Mouse (Mus musculus): ENCODE measurements at regions not wholly inside any gene's neighbourhood (a gene's known extent, or its start where the extent isn't known, plus 50 kb on each side); places are given as distances from the start of the nearest gene placed in this dataset.
A peak's percentile ranks its signal among the peaks of the same experiment; 100 is the strongest.

DNA sequence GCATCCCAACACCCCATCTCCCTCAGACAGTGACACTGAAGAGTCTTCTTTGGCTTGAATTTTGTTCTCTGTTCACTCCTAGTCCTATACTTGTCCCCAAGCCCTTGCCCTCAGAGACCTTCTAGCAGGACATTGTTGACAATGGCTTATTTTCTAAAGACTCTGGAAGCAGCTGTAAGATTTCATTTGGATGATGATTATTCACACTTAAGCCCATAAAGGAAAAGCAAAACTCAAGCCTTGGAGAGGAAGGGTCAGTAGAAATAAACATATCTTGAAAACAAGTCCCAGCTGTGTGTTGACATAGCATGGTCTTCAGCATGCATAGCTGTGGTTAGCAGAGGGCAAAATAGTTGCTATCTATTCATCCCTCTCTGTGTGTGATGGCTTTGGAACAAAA, 59.9 kb upstream of the Cdh11 start:
- Histone ChIP-seq H3K9me3 (no peaks in the 10 kb centered on the region), H3K4me1 (no peaks in the 10 kb centered on the region), H3K9ac (no peak overlapping the region), H3K27ac (no peak overlapping the region), H3K27me3 (no peaks in the 10 kb centered on the region), H3K4me2 (no peak overlapping the region), H3K36me3 (no peaks in the 10 kb centered on the region), H3K4me3 (no peak overlapping the region)
- no peak for ATAC-seq (ENCODE audit: insufficient number of reproducible peaks, insufficient read depth, low FRiP score, low TSS enrichment, low read depth)

DNA sequence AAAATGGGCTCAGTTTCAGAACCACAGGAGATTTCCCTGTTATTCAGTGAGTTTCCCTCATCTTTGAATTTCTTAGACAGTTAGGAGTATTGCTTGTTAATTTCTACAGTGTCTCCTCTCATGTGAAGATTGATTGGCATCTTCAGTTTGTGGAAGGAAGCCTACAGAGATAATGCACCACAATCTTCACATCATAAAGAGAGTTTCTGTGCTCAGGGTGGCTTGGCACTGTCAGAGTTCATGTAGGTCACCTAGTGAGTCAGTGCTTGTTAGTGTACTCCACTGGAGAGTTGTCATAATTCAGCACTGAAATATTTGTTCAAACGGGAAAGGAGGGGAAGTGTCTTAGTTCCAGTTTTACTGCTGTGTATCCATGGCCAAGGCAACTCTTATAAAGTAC, 74.6 kb upstream of the Cdh11 start:
- Histone ChIP-seq H3K4me2 (no peak overlapping the region), H3K36me3 (no peaks in the 10 kb centered on the region), H3K9me3 (no peaks in the 10 kb centered on the region), H3K27me3 (no peaks in the 10 kb centered on the region), H3K27ac (no peak overlapping the region), H3K4me1 (peaks cover 6% of the 10 kb centered on the region; the same call in 1 of the 2 replicates), H3K9ac (no peak overlapping the region), H3K4me3 (no peak overlapping the region)
- 83% methylated on average over 1 of the region's 1 CpGs for WGBS
- ATAC-seq (ENCODE audit: insufficient number of reproducible peaks, insufficient read depth, low FRiP score, low TSS enrichment, low read depth) = no peak

DNA sequence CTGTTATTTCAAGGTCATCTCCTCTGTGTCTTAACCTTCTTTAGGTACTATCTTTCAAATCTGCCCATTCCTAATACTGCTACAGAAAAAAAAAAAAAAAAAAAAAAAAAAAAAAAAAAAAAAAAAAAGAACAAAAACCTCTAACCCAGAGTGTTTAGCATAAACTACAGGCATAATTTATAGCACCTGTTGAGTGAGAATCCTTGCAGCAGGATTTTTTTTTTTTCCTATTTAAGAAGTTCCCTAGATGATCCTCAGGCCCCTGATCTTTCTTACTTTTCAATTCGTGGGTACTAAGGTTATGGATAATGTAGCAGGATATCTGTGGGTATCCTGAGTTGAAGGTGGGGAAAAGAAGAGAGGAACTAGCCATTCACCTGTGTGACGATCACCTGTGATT, 114.1 kb upstream of the Cdh11 start:
- Histone ChIP-seq H3K4me1 (peaks cover 10% of the 10 kb centered on the region; the same call in 1 of the 2 replicates), H3K9me3 (no peaks in the 10 kb centered on the region), H3K4me2 (no peak overlapping the region), H3K9ac (no peak overlapping the region), H3K27ac (no peak overlapping the region), H3K36me3 (no peaks in the 10 kb centered on the region), H3K27me3 (no peaks in the 10 kb centered on the region), H3K4me3 (no peak overlapping the region)
- ATAC-seq (ENCODE audit: insufficient number of reproducible peaks, insufficient read depth, low FRiP score, low TSS enrichment, low read depth) = no peak
- WGBS = 75% methylated on average over 2 of the region's 2 CpGs

DNA sequence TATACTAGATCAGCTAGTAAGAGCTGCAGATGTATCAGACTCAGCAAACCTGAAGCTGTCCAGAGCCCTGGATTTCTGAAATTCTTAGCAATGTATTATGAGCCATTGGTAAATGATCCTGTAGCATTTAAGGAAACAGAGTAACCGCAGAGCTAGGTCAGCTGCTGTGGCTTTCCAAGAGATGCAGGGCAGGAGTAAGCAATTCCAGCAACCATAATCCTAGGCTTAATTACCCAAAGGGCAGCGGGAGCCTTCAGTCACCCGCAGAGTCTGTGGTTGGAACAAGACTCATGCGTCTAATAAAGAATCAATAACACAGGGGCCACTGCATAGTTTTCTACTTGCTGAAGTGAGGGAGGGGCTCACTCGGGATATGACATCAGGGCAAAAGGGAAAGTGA, 115.2 kb upstream of the Cdh11 start:
- no peak for ATAC-seq (ENCODE audit: insufficient number of reproducible peaks, insufficient read depth, low FRiP score, low TSS enrichment, low read depth)
- no peaks in the 10 kb centered on the region for H3K9me3 ChIP-seq
- H3K27me3 ChIP-seq = no peaks in the 10 kb centered on the region
- H3K36me3 ChIP-seq = no peaks in the 10 kb centered on the region
- H3K4me3 ChIP-seq = no peak overlapping the region
- H3K4me2 ChIP-seq = no peak overlapping the region
- H3K9ac ChIP-seq = no peak overlapping the region
- H3K27ac ChIP-seq = no peak overlapping the region
- WGBS = 27% methylated on average over 5 of the region's 5 CpGs
- H3K4me1 ChIP-seq = peaks cover 10% of the 10 kb centered on the region; the same call in 1 of the 2 replicates

DNA sequence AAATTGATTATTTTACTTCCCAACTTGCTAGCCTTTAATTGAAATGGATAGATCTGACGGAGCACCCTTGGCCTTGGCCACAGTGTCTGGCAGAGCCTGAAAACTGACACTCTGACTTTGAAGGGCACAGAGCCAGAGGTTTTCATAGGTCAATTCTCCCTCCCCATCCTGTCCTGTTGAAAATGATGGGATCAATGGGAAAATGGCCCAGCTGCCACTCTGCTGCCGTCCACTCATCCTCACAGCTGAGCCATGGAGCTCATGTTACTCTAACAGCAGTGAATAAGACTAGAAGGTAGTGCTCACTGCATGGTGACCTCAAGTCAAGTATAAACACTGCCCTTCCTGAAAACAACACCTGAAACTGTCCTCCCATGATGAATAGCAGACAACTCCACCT, 122.0 kb upstream of the Cdh11 start:
- no peaks in the 10 kb centered on the region for H3K9me3 ChIP-seq
- H3K4me1 ChIP-seq = no peaks in the 10 kb centered on the region
- no peak overlapping the region for H3K27ac ChIP-seq
- H3K4me2 ChIP-seq = no peak overlapping the region
- H3K27me3 ChIP-seq = no peaks in the 10 kb centered on the region
- no peaks in the 10 kb centered on the region for H3K36me3 ChIP-seq
- no peak overlapping the region for H3K9ac ChIP-seq
- H3K4me3 ChIP-seq = no peak overlapping the region
- WGBS = 48% methylated on average over 2 of the region's 2 CpGs
- ATAC-seq (ENCODE audit: insufficient number of reproducible peaks, insufficient read depth, low FRiP score, low TSS enrichment, low read depth) = no peak

DNA sequence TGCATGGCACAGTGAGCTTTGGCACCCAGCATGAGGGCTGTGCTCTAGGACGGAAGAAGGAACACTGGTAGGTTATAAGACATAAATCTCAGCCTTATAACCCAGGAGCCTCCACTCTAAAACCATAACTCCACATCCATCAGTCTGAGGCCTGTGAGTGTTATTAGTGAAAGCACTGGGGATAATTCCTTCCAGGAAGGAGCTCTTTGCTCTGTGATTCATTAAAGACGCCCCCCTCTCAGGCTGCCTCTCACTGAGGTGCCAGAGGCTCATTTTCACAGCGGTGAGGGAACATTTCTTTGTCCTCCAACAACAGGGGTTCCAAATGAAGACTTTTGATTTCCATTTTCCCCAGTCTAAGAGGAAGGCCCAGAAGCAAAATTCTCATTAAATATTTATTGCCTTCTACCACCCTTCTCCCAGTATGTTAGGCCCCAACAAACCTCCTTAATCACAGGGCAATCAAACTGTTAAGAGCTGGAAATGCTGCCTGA, 145.9 kb upstream of the Cdh11 start:
- no peaks in the 10 kb centered on the region for H3K27me3 ChIP-seq
- 27% methylated on average over 3 of the region's 3 CpGs for WGBS
- no peak overlapping the region for H3K9ac ChIP-seq
- no peaks in the 10 kb centered on the region for H3K9me3 ChIP-seq
- peaks cover 8% of the 10 kb centered on the region; the same call in 1 of the 2 replicates for H3K4me1 ChIP-seq
- ATAC-seq (ENCODE audit: insufficient number of reproducible peaks, insufficient read depth, low FRiP score, low TSS enrichment, low read depth) = no peak
- no peak overlapping the region for H3K4me3 ChIP-seq
- H3K27ac ChIP-seq = peak overlapping the region; percentile 60
- no peak overlapping the region for H3K4me2 ChIP-seq
- H3K36me3 ChIP-seq = no peaks in the 10 kb centered on the region

DNA sequence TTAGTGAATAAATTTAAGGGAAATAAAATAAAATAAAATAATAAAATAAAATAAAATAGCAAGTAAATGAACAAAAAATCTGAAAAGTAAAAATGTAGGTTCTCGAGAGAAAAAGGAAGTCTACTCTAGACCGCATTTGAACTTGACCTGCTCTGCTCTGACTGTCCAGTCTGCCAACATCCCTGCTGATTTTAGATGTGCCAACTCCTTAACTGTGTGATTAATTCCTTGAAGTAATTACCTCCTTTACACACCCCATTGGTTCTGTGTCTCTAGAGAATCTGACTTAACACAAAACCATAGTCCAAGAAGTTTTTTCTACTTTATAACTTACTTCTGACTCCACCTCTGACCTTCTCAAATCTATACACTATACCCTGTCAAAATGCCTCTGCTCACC, 153.3 kb upstream of the Cdh11 start:
- Histone ChIP-seq H3K27me3 (no peaks in the 10 kb centered on the region), H3K9me3 (no peaks in the 10 kb centered on the region), H3K4me1 (no peaks in the 10 kb centered on the region), H3K4me3 (no peak overlapping the region), H3K9ac (no peak overlapping the region), H3K27ac (no peak overlapping the region), H3K36me3 (no peaks in the 10 kb centered on the region), H3K4me2 (no peak overlapping the region)
- ATAC-seq (ENCODE audit: insufficient number of reproducible peaks, insufficient read depth, low FRiP score, low TSS enrichment, low read depth) = no peak
- 91% methylated on average over 2 of the region's 2 CpGs for WGBS

DNA sequence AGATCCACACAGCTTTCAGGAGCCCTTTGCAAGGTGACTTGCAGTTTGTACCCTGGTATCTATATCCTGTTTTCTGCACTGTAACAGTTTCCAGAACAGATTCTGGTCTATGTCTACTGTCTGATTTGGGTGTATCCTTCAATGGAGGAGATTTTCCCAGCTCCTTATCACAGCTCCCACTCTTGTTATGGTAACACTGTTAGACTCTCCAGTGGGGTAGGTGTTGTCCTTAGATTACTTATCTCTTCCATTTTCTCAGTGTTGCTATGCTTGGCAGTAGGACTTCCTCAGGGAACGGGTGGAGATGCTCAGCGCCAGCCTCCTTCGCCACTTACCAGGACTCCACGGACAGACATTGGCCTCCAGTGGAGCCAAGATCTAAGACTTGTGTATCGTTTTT, 160.1 kb upstream of the Cdh11 start:
- no peak for ATAC-seq (ENCODE audit: insufficient number of reproducible peaks, insufficient read depth, low FRiP score, low TSS enrichment, low read depth)
- Histone ChIP-seq H3K4me1 (no peaks in the 10 kb centered on the region), H3K9me3 (no peaks in the 10 kb centered on the region), H3K4me2 (no peak overlapping the region), H3K27me3 (no peaks in the 10 kb centered on the region), H3K9ac (no peak overlapping the region), H3K4me3 (no peak overlapping the region), H3K27ac (no peak overlapping the region), H3K36me3 (no peaks in the 10 kb centered on the region)
- WGBS = 89% methylated on average over 5 of the region's 5 CpGs

DNA sequence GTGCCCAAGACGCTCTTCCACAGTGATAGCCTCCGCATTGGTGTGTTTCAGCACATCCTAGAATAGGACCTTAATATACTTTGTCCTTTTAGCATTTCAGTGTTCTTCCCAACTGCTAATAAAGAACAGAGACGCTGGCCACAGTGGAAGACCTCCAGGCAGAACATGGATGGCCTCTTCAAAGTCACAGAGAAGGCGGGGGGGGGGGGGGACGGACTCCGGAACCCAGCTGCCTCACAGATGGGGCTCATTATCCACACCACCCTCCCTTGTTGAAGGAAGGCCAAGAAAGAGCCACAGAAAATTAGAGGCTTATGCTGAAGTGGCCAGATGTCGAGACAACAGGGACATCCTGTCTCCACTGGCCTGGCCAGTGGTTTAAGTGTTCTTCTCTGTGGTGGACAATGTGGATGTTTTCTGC, 192.7 kb upstream of the Cdh11 start:
- H3K4me3 ChIP-seq = no peak overlapping the region
- WGBS = 23% methylated on average over 7 of the region's 7 CpGs
- no peak overlapping the region for H3K9ac ChIP-seq
- ATAC-seq (ENCODE audit: insufficient number of reproducible peaks, insufficient read depth, low FRiP score, low TSS enrichment, low read depth) = 0 out of 2 replicates have a peak, but pooled peaks have one; percentile 15
- H3K9me3 ChIP-seq = no peaks in the 10 kb centered on the region
- H3K36me3 ChIP-seq = no peaks in the 10 kb centered on the region
- peaks cover 28% of the 10 kb centered on the region for H3K4me1 ChIP-seq
- H3K27ac ChIP-seq = peak overlapping the region; percentile 57; the same call in 1 of the 2 replicates
- H3K4me2 ChIP-seq = no peak overlapping the region
- no peaks in the 10 kb centered on the region for H3K27me3 ChIP-seq

DNA sequence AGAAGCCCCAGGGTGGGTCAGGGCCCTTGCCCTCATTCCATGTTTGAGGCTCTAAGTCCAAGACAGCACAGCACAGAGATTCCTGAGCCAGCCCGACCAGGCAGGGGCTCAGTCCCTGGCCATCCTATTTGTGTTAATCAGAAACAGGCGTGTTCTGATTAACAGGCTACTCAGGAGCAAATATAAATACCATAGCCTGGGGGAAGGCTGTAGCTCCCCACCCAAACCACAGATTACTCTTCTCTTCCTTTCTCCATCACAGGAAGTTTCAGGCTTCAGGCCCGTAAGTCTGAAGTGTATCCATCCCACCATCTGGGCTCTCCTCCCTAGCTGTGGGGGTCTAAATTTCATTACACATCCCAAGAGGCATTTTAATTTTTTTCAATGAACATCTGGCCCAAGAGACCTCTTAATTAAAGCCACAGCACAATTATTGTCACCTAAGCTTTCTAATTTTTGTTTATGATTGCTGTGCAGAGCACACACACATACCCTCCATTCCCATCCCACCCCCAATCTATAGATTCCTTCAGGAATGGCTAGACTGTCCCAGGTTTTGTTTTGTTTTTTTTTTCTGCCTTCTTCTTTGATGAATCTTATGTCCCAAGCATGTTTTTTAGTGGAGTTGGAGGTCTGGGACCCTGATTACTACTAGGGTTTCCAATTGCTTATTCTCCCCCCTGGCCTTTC, 197.9 kb upstream of the Cdh11 start:
- whole genome bisulfite sequencing = 12% methylated on average over 3 of the region's 3 CpGs
- Histone ChIP-seq H3K27me3 (no peaks in the 10 kb centered on the region), H3K4me3 (no peak overlapping the region), H3K9ac (no peak overlapping the region), H3K9me3 (no peaks in the 10 kb centered on the region), H3K4me1 (peaks cover 28% of the 10 kb centered on the region), H3K27ac (peak overlapping the region; percentile 86), H3K36me3 (no peaks in the 10 kb centered on the region), H3K4me2 (no peak overlapping the region)
- no peak for ATAC-seq (ENCODE audit: insufficient number of reproducible peaks, insufficient read depth, low FRiP score, low TSS enrichment, low read depth)

DNA sequence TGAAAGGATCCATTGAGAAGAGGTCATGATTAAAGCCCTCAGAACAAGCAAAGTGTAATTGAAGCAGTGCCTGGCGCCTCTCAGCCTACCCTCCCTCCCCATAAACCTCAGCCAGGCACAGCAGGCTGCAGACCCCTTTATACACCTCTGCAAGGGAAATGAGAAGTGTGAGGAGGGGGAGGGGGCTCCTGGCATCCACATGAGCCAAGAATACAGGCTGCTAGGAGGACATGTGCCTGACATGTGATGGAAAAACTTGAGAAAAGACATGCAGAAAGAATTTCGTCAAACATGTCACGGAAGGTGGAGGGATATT, 198.4 kb upstream of the Cdh11 start:
- peak; percentile 72 for ATAC-seq (ENCODE audit: insufficient number of reproducible peaks, insufficient read depth, low FRiP score, low TSS enrichment, low read depth)
- Histone ChIP-seq H3K9me3 (no peaks in the 10 kb centered on the region), H3K4me3 (no peak overlapping the region), H3K36me3 (no peaks in the 10 kb centered on the region), H3K27me3 (no peaks in the 10 kb centered on the region), H3K4me2 (no peak overlapping the region), H3K27ac (peak overlapping the region; percentile 86), H3K9ac (no peak overlapping the region), H3K4me1 (peaks cover 24% of the 10 kb centered on the region)
- 15% methylated on average over 3 of the region's 3 CpGs for WGBS

DNA sequence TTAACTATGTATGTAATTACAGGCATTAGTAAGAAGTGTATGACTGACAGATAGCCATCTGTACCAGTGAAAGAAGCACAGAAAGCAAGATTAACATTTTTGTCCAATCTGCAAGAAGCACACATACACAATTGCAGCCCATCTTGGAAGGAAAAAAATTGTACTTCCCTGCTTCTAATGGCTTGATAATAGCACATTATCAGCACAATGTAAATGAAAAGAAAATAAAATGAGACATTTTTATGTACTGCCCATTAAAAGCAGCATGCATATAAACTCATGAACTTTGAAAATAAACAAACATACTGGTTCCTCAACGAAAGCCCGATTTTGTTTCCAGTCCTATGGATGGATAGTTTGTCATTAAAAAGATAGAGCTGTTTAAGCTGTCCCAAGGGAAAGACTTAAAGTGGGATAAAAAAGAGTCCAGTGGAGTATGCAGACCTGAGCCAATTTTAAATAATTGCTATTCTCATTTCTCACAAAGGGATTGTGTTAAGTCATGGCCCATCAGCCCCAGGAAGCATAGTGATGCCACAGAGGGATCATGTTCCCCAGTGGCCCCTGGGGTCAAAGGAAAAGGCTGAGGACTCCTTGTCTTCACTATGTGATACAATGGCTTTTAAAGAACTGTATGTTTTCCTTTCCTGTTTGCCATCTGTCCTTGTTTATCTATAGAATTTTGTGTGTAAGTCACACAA, 222.0 kb upstream of the Cdh11 start:
- H3K9ac ChIP-seq = no peak overlapping the region
- H3K4me3 ChIP-seq = no peak overlapping the region
- ATAC-seq (ENCODE audit: insufficient number of reproducible peaks, insufficient read depth, low FRiP score, low TSS enrichment, low read depth) = no peak
- no peaks in the 10 kb centered on the region for H3K36me3 ChIP-seq
- no peaks in the 10 kb centered on the region for H3K9me3 ChIP-seq
- H3K27ac ChIP-seq = no peak overlapping the region
- no peaks in the 10 kb centered on the region for H3K27me3 ChIP-seq
- H3K4me2 ChIP-seq = no peak overlapping the region
- H3K4me1 ChIP-seq = no peaks in the 10 kb centered on the region
- WGBS = 42% methylated on average over 2 of the region's 2 CpGs

Data from embryonic facial prominence, embryonic 13.5 days (tissue).